Mouse (Mus musculus): ENCODE measurements around the gene Nudt5.
"Not testable (repeated sequence)": the region's sequence is repeated elsewhere in the genome, so short reads cannot be mapped to it uniquely, and the experiment has no call there.

Gene Nudt5

GRCm38 (mm10) chr2:5844873-5845631 lies at the start of gene Nudt5, which contains the start of gene Cdc123:
Nudt5 (plus strand) TSS chr2:5845019.
Cdc123 (minus strand) TSS chr2:5845164.
- DNase-seq (ENCODE audit: low spot score) = peak; percentile 41

GRCm38 (mm10) chr2:5797816-5798672 lies 46.8 kb upstream of the Nudt5 start:
- DNase-seq (ENCODE audit: low spot score) = no peak

- DNase-seq (ENCODE audit: low spot score) = no peak
These were observed 43.6 kb upstream of the Nudt5 start for GRCm38 (mm10) chr2:5801182-5801640.

- no peak for DNase-seq (ENCODE audit: low spot score)
These were observed 42.8 kb upstream of the Nudt5 start for GRCm38 (mm10) chr2:5801927-5802590.

GRCm38 (mm10) chr2:5804440-5805045 lies 40.3 kb upstream of the Nudt5 start:
- DNase-seq (ENCODE audit: low spot score) = no peak

GRCm38 (mm10) chr2:5805228-5805627 lies 39.6 kb upstream of the Nudt5 start:
- no peak for DNase-seq (ENCODE audit: low spot score)

- not testable (repeated sequence) for DNase-seq (ENCODE audit: low spot score)
These were observed 38.6 kb upstream of the Nudt5 start for GRCm38 (mm10) chr2:5806201-5806600.

- no peak for DNase-seq (ENCODE audit: low spot score)
These were observed 34.6 kb upstream of the Nudt5 start for GRCm38 (mm10) chr2:5810036-5810718.

GRCm38 (mm10) chr2:5811235-5811782 lies 33.5 kb upstream of the Nudt5 start:
- no peak for DNase-seq (ENCODE audit: low spot score)

- DNase-seq (ENCODE audit: low spot score) = no peak
These were observed 23.6 kb upstream of the Nudt5 start for GRCm38 (mm10) chr2:5821264-5821663.

- no peak for DNase-seq (ENCODE audit: low spot score)
These were observed 22.4 kb upstream of the Nudt5 start for GRCm38 (mm10) chr2:5822449-5822848.

- no peak for DNase-seq (ENCODE audit: low spot score)
These were observed 20.6 kb upstream of the Nudt5 start for GRCm38 (mm10) chr2:5824213-5824612.

- DNase-seq (ENCODE audit: low spot score) = no peak
These were observed 20.1 kb upstream of the Nudt5 start for GRCm38 (mm10) chr2:5824685-5825084.

GRCm38 (mm10) chr2:5825265-5825913 lies 19.4 kb upstream of the Nudt5 start:
- no peak for DNase-seq (ENCODE audit: low spot score)

GRCm38 (mm10) chr2:5840815-5841214 lies 4.0 kb upstream of the Nudt5 start:
- DNase-seq (ENCODE audit: low spot score) = no peak

GRCm38 (mm10) chr2:5844181-5844872 lies 492 bp upstream of the Nudt5 start:
- DNase-seq (ENCODE audit: low spot score) = no peak

GRCm38 (mm10) chr2:5845826-5846225 lies 1.0 kb downstream of the Nudt5 start:
- no peak for DNase-seq (ENCODE audit: low spot score)

GRCm38 (mm10) chr2:5851116-5851515 lies 6.3 kb downstream of the Nudt5 start:
- no peak for DNase-seq (ENCODE audit: low spot score)

GRCm38 (mm10) chr2:5851866-5852265 lies 7.0 kb downstream of the Nudt5 start:
- no peak for DNase-seq (ENCODE audit: low spot score)

- DNase-seq (ENCODE audit: low spot score) = no peak
These were observed 18.0 kb downstream of the Nudt5 start, which contains the start of gene Gm13199 for GRCm38 (mm10) chr2:5862834-5863233. Gm13199 (minus strand) TSS chr2:5862934.
